Mouse (Mus musculus) kidney, adult 2 months (tissue): Measurements from ENCODE around the gene Gm10401.

Source experiments
- CTCF ChIP-seq: fragments of 200-500 bp; conservative IDR thresholded peaks from 2 replicates; pipeline ENCODE4 v1.5.1; 2011; ENCODE audit warnings: low read depth, mild to moderate bottlenecking, control low read depth, low read length, moderate library complexity, mixed read lengths; ENCODE audit not compliant: insufficient read depth, insufficient read length
- POLR2A ChIP-seq: fragments of 200-500 bp; IDR thresholded peaks from one replicate; pipeline ENCODE4 v1.6.1; 2011; ENCODE audit warnings: low read depth, low read length, control low read depth

DNA sequence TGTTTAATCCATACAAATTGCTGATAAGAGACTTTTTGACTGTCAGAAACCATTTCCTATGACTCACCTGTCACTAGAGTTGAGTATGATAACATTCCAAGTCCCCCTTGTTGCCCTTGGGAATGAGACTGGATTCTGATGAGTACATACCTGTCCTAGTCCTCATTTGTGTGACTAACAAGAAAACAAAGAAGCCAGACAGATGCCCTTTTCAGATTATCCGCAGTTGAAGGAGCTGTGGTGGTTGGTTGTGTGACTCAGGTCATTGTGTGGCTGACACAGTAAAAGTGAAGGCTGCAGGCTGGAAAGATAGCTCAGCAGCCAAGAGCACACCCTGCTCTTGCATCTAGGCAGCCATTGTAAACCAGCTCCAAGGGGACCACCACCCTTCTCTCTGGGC is 35.5 kb downstream of the Gm10401 start:
- TF ChIP-seq CTCF (no peak), POLR2A (no peak)
